Mouse (Mus musculus) brown adipose tissue, adult 24 weeks (tissue): ENCODE results near the gene Ehd3. TPM values are rescaled to one million over a fixed set of nuclear protein-coding genes. Genes with fewer than 3 reads are reported as not detected.
"Not testable (repeated sequence)": the region's sequence is repeated elsewhere in the genome, so short reads cannot be mapped to it uniquely, and the experiment has no call there.

Experiments
- H3K27ac ChIP-seq: fragments of 200-500 bp; replicated peaks from 2 replicates; pipeline ENCODE4 v1.5.1; 2012; ENCODE audit warnings: low read depth, mild to moderate bottlenecking, low read length
- H3K4me1 ChIP-seq: fragments of 200-500 bp; 2 replicates; pipeline ENCODE4 v1.6.1; 2012; ENCODE audit warnings: low read length, mixed read lengths; ENCODE audit not compliant: control insufficient read depth, insufficient read depth, insufficient read length
- H3K4me3 ChIP-seq: fragments of 200-500 bp; 2 replicates; pipeline ENCODE4 v1.5.1; 2012; ENCODE audit warnings: low read depth, mild to moderate bottlenecking, low read length, moderate library complexity; ENCODE audit not compliant: insufficient read depth
- polyA plus RNA-seq: library from polyadenylated mRNA; stranded (reverse); fragments of >200 nt; gene quantifications from 2 replicates; pipeline ENCODE4 v1.2.4, GENCODE M21; 2012; ENCODE audit not compliant: missing spikeins, insufficient read depth, insufficient read length

Gene Ehd3
- polyA plus RNA-seq, 1 experiment, result 6.0 TPM

DNA sequence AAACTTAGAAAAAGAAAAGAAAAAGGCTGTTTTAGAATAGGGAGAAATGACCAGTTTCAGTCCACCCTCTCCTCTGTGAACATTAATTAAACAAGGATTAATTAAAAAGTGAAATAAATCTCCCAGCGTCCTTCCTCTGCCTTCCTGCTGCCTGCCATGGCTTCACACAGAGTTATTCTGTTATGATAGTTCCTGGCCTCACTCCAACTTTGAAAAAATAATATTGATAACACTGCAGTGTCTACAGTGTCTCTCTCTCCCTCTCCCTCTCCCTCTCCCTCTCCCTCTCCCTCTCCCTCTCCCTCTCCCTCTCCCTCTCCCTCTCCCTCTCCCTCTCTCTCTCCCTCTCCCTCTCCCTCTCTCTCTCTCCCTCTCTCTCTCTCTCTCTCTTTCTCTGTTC lies 35.9 kb downstream of the Ehd3 start:
- H3K4me3 ChIP-seq, H3K4me1 ChIP-seq, H3K27ac ChIP-seq: not testable (repeated sequence)

DNA sequence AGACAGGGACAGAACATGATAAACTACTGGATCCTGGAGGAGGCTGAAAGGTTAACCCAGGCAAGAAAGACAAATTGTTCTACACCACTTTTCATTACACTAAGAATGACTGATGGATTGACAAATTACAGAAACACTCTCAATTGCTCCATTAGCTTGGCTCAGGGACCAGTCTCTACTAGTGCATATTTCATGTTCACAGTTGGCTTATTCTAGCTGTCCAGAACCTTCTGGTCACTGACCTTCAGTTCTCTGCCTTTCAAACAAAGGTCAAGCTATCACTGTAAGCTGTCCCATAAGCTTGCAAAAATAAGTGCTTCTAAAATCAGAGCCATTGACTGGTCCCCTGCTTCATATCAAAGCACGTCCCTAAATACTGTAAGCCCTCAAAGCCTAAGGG lies 39.0 kb downstream of the Ehd3 start:
- Histone ChIP-seq H3K4me3 (no peak overlapping the region), H3K27ac (no peak overlapping the region), H3K4me1 (no peaks in the 10 kb centered on the region)

DNA sequence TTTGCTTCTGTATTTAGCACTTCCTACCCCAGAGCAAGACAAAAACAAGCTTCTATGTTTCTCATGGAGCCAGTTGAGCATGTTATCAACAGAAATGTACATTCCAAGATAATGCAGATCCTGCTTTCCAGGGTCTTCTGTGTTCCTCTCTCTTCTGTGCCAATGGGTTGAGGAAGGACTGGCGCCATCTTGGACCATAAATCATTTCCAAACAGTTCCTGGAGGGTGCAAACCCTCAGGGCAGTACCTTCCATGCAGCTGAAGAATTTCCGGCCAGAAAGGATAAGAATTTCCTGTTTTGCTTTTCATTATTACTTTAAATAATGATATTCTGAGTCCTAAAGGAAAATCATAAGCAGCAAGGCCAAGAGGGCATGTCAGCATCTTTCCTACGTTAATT lies 41.7 kb downstream of the Ehd3 start:
- H3K27ac ChIP-seq, result no peak overlapping the region
- H3K4me3 ChIP-seq, result no peak overlapping the region
- no peaks in the 10 kb centered on the region for H3K4me1 ChIP-seq

DNA sequence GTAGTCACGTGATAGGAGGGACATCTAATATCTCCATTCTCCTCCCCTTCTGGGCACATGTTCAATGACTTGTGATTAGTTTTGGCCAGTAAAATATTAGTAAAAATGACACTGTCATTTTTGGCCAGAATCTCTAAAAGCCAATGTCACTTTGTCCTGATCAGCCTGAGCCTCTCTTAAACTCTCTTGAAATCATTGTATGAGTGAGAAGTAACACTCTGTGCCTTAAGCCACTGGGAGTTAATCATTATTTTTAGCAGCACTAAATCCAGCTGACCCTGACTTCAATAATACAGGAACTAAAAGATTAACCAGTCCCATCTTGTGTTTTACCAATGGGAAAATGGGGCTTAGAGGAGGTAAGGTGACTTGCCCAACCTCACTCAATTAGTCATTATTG lies 43.5 kb downstream of the Ehd3 start:
- no peak overlapping the region for H3K27ac ChIP-seq
- H3K4me1 ChIP-seq, result no peaks in the 10 kb centered on the region
- no peak overlapping the region for H3K4me3 ChIP-seq

DNA sequence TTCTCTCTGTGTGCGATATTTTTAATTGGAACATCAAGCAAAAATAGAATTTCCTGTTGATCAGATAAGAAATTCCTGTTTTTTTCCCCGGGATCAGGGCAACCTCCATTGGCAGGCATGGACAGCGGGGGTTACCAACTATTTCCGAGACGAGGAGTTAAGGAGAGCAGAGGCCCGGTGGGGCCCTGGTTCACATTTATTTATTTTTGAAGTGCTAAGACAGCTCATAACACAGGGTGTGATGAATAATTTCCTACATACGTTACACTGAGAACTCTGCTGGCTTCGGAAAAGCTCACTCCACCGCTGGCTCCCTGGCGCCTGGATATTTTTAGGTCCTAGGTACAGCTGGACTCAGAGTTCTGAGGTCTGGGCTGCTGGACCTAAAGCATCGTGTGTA lies 49.1 kb downstream of the Ehd3 start:
- Histone ChIP-seq H3K4me1 (no peaks in the 10 kb centered on the region), H3K27ac (no peak overlapping the region)

DNA sequence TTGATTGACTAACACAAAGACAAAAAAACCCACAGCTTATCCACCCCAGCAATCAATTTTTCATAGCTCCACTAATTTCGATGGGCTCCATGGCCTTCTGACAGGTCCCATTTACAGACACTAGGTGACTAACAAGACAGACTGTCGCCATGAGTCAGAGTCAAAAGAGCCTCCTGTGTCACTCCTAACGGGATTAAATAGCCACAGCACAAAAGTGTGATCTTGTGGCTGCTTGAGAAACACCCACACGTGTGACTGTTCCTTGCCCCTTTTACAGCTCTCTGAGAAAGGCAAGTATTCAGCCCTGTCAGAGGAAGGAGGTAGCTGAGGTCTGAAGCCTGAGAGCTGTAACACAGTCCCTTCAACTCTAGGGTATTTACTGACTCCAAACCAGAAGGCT lies 49.8 kb downstream of the Ehd3 start:
- no peaks in the 10 kb centered on the region for H3K4me1 ChIP-seq
- no peak overlapping the region for H3K4me3 ChIP-seq
- no peak overlapping the region for H3K27ac ChIP-seq

More for the DNA sequence above, 49.1 kb downstream of the Ehd3 start:
- no peak overlapping the region for H3K4me3 ChIP-seq

DNA sequence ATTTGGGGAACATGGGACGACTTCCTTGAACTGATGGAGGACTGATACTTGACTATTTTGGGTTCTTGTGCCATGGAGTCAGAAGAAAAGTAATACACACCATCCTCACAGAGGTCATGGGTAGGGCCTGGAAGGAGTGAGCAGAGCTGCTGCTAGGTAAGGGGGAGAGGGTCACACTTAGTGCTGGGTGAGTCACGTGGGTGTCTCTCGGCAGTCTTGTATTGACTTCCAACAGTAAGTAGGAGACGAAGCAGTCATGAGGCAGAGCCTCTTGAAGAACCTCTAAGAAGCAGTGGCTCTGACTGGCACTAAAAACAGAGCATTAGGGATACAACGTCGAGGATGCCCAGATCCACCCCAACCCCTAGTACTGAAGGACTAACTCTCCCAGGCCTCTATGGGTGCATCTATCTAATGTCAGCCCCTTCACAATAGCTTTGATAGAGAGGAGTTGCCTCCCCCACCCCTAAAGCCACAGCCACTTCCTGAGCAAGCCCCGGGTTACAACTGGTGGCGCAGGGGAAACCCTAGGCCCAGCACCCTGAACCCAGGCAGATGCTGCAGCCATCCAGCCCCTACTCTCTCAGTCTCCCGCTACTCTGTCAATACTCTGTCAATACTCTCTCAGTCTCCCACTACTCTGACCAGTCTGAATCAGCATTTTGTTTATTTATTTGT lies 65.2 kb downstream of the Ehd3 start:
- Histone ChIP-seq H3K27ac (no peak overlapping the region), H3K4me3 (no peak overlapping the region), H3K4me1 (no peaks in the 10 kb centered on the region)

DNA sequence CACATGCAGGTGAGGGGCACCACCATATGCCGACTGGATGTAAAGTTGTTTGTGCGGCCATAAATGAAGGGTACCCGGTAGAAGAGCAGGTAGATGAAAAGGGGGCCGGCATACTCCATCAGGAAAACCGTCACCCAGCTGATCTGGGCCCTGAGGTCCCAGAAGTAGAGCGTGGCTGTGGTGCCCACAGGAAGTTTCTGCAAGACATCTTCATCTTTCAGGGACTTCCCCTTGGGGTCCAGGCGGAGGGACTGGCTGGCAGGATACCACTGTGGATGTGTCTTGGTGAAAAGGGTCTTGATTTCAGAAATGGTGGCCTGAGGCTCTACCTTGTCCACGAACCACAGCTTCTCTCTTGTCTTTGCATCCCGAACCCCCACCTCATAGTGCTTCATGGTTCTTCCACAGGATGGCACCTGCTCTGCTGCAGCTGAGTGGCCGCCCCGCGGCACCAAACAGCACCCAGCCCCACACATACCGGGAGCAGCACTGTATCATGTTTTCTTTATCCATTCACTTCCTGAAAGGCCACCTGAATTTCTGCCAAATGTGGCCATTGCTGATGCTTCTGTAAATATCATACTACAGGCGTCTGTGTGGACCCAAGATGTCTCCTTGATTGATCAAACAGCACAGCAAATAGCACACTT lies 67.1 kb downstream of the Ehd3 start:
- Histone ChIP-seq H3K4me3 (no peak overlapping the region), H3K27ac (no peak overlapping the region), H3K4me1 (no peaks in the 10 kb centered on the region)

DNA sequence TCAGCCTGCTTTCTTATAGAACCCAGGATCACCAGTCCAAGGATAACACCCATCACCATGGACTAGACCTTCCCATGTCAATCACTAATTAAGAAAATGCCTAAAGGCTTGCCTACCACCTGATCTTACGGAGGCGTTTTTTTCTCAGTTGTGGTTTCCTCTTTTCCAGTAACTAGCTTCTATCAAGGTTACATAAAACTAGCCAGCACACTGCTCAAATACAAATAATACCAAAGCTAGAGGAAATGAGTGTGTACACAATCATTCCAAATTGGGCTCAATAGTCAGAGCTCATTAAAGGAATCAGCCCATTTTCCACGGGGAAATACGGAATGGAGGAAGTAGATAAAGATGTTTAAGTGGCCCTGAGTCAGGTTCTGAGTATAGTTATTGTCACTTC lies 71.3 kb downstream of the Ehd3 start:
- Histone ChIP-seq H3K4me3 (no peak overlapping the region), H3K4me1 (no peaks in the 10 kb centered on the region), H3K27ac (no peak overlapping the region)

DNA sequence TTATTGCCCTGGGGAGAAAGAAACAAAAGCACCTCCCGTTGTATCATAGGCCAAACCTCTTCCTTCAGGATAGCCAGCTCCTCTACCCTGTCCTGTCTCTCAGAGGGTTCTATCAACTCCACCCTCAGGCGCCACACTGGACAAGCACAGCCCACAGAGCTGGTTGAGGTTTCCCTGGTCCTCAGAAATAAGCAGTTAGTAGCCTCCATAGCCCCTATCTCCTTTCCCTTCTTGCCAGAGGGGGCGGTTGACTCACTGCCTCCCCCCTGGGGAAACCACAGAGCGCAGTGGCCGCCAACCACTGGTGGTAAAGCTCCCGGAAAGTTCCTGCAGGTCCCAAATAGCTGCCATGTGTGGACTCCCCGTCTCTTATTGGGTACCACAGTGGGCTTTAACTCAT lies 71.7 kb downstream of the Ehd3 start:
- no peak overlapping the region for H3K4me3 ChIP-seq
- H3K4me1 ChIP-seq, result no peaks in the 10 kb centered on the region
- H3K27ac ChIP-seq, result no peak overlapping the region

DNA sequence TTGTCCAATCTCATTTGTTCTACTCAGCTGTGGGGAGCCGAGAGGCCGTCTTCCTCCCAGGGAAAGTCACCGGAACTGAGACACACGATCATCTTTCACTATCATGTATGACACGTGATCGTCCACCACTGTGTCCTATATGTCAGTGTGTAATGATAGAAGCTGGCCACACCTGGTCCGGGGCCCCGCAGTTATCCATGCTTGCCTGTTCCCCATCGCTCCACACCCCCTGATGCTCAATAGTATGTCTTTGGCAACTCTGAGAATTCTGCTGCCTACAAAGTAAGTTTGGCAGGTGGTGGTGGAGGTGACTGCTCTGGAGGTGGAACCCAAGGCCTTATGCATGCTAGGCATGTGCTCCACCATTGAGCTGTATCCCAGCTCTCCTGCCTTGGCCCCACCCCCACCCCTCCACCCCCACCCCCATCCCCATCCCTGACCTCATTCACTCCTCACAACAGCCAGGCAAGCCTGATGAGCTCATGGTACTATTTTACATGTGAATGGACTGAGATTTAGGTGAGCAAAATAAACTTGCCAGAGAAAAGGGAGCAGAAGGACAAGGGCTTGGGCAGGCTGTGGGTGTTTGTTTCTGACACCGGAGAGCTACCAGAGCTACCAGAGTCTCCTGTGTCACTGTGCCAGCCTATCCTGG lies 75.5 kb downstream of the Ehd3 start:
- no peak overlapping the region for H3K4me3 ChIP-seq

DNA sequence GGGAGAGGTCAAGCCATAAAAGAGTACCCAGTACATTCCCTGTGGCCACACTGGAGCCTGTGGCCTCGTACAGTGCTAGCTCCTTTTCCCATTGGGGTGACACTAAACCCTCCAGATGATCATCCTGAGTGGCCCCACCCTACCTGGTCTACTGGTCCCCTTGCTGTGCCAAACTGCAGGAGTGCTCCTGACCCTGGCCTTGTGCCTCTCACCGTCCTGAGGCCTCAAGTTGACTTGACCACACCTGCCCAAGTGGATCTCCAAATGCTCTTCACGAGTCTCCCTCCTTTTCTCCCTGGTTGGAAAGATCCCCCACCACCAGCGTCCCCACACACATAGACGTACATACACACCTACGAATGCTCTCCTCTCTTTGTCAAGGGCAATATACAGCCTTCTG lies 76.4 kb downstream of the Ehd3 start:
- Histone ChIP-seq H3K4me3 (no peak overlapping the region), H3K27ac (no peak overlapping the region), H3K4me1 (no peaks in the 10 kb centered on the region)

More for the DNA sequence above, 75.5 kb downstream of the Ehd3 start:
- Histone ChIP-seq H3K27ac (no peak overlapping the region), H3K4me1 (no peaks in the 10 kb centered on the region)

DNA sequence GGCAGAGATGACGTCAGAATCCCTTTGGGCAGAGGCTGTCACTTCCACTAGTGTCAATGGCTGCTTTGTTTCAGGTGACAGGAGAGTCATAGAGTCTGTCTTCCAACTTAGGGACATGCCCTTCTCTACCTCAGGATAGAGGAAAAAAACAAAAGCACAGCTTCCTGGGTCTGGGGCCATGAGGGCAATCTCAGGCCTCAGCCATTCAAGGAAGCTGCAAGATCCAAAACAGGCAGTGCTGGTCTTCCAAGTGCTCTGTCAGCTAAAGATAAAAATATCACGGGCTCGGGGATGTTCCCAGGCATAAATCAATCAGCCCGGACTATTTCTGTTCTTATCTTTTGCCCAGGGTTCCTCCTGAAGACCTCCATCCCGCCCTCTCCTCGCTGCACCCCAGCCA lies 77.4 kb downstream of the Ehd3 start:
- H3K4me1 ChIP-seq, result no peaks in the 10 kb centered on the region
- no peak overlapping the region for H3K4me3 ChIP-seq
- no peak overlapping the region for H3K27ac ChIP-seq
